Mouse (Mus musculus) bone marrow macrophage, adult 2 months (primary cell): Measurements from ENCODE around the gene Arrb1.

ENCODE experiments used
- CTCF ChIP-seq: IDR thresholded peaks from 2 replicates; pipeline ENCODE4 v1.5.1; 2012; ENCODE audit warnings: low read depth, mild to moderate bottlenecking, low read length, moderate library complexity
- POLR2A ChIP-seq: IDR thresholded peaks from 2 replicates; pipeline ENCODE4 v1.6.1; 2012; ENCODE audit warnings: mild to moderate bottlenecking, low read depth, low read length, borderline replicate concordance

DNA sequence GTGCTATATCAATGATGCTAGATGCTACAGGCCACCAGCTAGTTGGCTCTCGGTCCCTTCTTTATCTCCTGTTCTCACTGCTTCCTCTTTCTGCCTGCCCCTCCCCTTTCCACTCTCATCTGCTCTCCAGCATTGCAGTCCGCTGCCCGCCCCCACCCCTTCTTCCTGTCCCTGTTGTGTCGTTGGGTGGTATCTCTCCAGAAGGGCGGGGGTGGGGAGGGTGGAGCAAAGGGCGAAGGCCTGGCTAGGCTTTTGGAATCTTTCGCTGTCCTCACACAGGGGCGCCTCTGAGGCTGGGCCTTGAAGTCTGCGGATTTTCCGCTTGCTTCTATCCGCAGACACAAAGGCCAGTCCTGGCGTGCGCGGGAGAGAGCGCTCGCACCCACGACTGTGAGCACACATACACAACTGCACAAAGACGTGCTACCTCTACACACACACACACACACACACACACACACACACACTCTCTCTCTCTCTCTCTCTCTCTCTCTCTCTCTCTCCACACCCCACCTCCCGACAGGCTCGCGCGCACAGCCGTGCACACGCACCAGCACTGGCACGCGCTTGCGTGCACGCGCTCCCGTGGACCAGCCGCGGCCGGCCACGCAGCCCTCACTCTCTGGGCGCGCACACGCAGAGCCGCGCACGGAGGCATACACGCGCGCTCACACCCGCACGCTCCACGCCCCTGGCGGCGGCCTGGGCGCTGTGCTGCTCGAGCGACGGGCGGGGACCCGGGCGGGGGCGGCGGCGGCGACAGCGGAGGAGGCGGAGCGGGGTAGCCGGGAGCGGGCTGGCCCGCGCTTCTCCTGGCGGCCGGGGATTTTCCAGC is at the start of gene Arrb1:
- TF ChIP-seq POLR2A = no peak; the same call in 1 of the 2 replicates
- no peak for TF ChIP-seq CTCF
